Mouse (Mus musculus) liver, adult 2 months (tissue): ENCODE measurements around the gene Mon1a. TPM values are rescaled to one million over a fixed set of nuclear protein-coding genes. Genes with fewer than 3 reads are reported as not detected.

Source experiments
- DNase-seq: peaks from one replicate; pipeline ENCODE4 v3.0.0-alpha.2; 2011; ENCODE audit warnings: low read depth, low spot score; ENCODE audit errors: extremely low read depth
- H3K27ac ChIP-seq: fragments of 200-500 bp; replicated peaks from 2 replicates; pipeline ENCODE4 v1.5.1; 2012; ENCODE audit warnings: low read depth, mild to moderate bottlenecking, control low read depth, inconsistent platforms, low read length; ENCODE audit not compliant: insufficient read depth
- H3K27me3 ChIP-seq: fragments of 200-500 bp; 2 replicates; pipeline ENCODE4 v1.6.1; 2012; ENCODE audit warnings: mild to moderate bottlenecking, moderate library complexity, low read length, inconsistent platforms; ENCODE audit not compliant: control insufficient read depth, insufficient read depth
- H3K36me3 ChIP-seq: fragments of 200-500 bp; 2 replicates; pipeline ENCODE4 v1.6.1; 2012; ENCODE audit warnings: low read length, inconsistent platforms; ENCODE audit not compliant: control insufficient read depth, insufficient read depth
- H3K4me1 ChIP-seq: fragments of 200-500 bp; 2 replicates; pipeline ENCODE4 v1.6.1; 2011; ENCODE audit warnings: low read length; ENCODE audit not compliant: control insufficient read depth, insufficient read depth
- H3K4me3 ChIP-seq: fragments of 200-500 bp; 2 replicates; pipeline ENCODE4 v1.5.1; 2011; ENCODE audit warnings: low read depth, mild to moderate bottlenecking, control low read depth, low read length, moderate library complexity; ENCODE audit not compliant: insufficient read depth
- H3K79me2 ChIP-seq: fragments of 200-500 bp; 2 replicates; pipeline ENCODE4 v1.6.1; 2012; ENCODE audit warnings: inconsistent platforms, mild to moderate bottlenecking, low read length, moderate library complexity; ENCODE audit not compliant: control insufficient read depth, insufficient read depth
- H3K9ac ChIP-seq: fragments of 200-500 bp; 2 replicates; pipeline ENCODE4 v1.6.1; 2012; ENCODE audit warnings: low read depth, mild to moderate bottlenecking, control low read depth, inconsistent platforms, low read length
- CTCF ChIP-seq: fragments of 200-500 bp; IDR thresholded peaks from 2 replicates; pipeline ENCODE4 v1.5.1; 2011; ENCODE audit warnings: low read depth, low read length, control low read depth
- POLR2A ChIP-seq: fragments of 200-500 bp; IDR thresholded peaks from 2 replicates; pipeline ENCODE4 v1.6.1; 2011; ENCODE audit warnings: low read length, control low read depth; ENCODE audit not compliant: insufficient read depth; ENCODE audit errors: extremely low read depth
- WGBS: fragments of 180-500 bp; shearing (Covaris S2); methylation state at CpG from one replicate; pipeline ENCODE4 v1.1.7; 2018; 5-methylcytosine and 5-hydroxymethylcytosine counted together
- polyA plus RNA-seq: library from polyadenylated mRNA; depleted of rRNA; stranded (reverse); fragments of >200 nt; gene quantifications from 2 replicates; pipeline ENCODE4 v1.2.3, GENCODE M21; 2012
- total RNA-seq: library from RNA; depleted of rRNA; stranded (reverse); fragments of >200 nt; gene quantifications from 2 replicates; pipeline ENCODE4 v1.2.3, GENCODE M21; 2014

Mon1a gene
- total and polyA plus RNA-seq, 2 experiments, result 12.4 to 29.6 TPM

DNA sequence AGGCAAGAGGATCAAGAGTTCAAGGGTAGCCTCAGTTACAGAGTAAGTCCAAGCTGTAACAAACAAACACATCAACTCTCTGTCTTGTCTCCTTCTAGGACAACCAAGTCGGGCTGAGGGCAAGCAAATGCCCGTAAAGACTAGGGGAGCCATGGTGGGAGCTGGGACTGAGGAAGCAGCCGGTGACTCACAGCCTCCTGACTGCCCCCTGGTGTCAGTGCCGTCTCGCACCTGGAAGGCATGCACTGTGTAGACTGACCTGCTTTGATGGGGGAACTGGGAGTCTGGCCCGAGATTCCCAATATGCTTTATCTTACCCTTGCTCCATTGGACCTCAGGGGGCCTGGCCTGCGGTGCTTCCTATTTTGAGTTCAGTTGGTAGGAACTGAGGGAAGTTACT lies 35.1 kb downstream of the Mon1a start:
- H3K4me3 ChIP-seq, result no peak overlapping the region
- H3K27ac ChIP-seq, result no peak overlapping the region
- 51% methylated on average over 7 of the region's 7 CpGs for WGBS
- TF ChIP-seq POLR2A (no peak), CTCF (peak; percentile 88)
- H3K9ac ChIP-seq, result no peak overlapping the region
- no peaks in the 10 kb centered on the region for H3K27me3 ChIP-seq
- H3K36me3 ChIP-seq, result no peaks in the 10 kb centered on the region
- peak; percentile 9 for DNase-seq
- no peaks in the 10 kb centered on the region for H3K4me1 ChIP-seq
- H3K79me2 ChIP-seq, result no peaks in the 10 kb centered on the region

DNA sequence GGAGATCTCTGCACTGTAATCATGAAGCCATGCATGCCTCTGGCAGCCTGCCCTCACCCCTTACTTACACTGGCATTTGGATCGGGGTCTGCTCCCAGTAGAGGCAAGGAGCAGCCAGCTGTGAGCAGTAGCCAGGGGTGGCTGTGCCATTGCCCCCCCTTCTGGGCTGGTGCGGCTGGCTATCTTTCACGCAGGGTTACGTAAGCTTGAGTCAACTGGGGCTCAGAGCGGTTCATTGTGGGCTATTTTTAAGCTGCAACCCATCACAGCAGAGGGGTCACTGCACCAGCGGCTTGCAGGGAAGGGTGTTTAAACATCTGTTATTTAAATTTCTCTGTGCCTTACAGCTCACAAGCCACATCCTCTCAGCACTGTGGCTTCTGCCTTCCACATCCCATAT lies 36.0 kb downstream of the Mon1a start:
- Histone ChIP-seq H3K27ac (no peak overlapping the region), H3K9ac (no peak overlapping the region; the same call in 1 of the 2 replicates), H3K79me2 (no peaks in the 10 kb centered on the region), H3K4me3 (no peak overlapping the region), H3K36me3 (no peaks in the 10 kb centered on the region), H3K27me3 (no peaks in the 10 kb centered on the region), H3K4me1 (no peaks in the 10 kb centered on the region)
- peak; percentile 8 for DNase-seq
- TF ChIP-seq CTCF (no peak), POLR2A (no peak)
- 56% methylated on average over 6 of the region's 6 CpGs for WGBS

DNA sequence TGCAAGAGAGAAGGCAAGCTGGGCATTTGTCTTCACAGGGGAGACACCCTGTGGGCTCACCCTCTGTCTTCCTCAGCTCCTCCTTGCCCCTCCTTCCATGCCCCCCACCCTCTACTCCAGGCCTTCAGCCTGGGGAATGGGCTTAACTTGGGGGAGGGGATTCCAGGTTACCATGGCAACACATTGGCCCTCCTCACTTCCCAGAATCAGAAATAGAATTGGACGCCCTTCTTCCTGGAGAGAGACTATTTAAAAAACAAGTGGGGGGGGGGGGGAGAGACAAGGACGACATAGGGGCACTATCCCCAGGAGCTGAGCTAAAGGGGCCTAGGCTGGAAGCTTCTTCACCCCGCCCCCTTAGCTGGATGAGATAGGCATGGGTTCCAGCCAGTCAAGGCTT lies 37.3 kb downstream of the Mon1a start:
- no peak overlapping the region for H3K9ac ChIP-seq
- TF ChIP-seq POLR2A, result no peak
- TF ChIP-seq CTCF, result no peak
- DNase-seq, result no peak
- H3K4me1 ChIP-seq, result no peaks in the 10 kb centered on the region
- H3K27ac ChIP-seq, result no peak overlapping the region
- no peaks in the 10 kb centered on the region for H3K27me3 ChIP-seq
- WGBS, result 75% methylated on average over 3 of the region's 3 CpGs
- H3K36me3 ChIP-seq, result no peaks in the 10 kb centered on the region
- no peaks in the 10 kb centered on the region for H3K79me2 ChIP-seq
- no peak overlapping the region for H3K4me3 ChIP-seq

DNA sequence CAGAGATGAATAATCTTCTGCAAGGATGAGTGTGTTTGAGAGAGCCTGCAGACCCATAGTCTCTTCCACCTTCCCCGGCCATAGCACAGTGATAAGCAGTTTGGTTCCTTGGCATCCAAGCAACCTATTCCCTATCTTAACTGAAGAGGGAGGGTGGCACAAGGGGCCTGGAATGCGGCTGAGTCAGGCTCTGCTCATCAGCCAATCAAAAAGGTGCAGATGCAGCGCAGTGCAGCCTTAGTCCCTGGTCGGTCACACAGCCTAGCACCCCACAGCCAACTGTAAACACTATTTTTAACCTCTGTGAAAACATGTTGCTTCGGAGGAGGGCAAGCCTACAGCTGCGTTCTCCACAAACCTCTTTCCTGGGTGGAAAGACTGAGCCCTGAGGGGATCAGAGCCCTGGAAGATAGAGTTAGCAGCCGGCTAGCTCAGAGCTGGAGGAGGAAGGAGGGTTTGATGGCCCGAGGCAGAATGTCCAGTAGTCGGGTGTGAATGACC lies 39.0 kb downstream of the Mon1a start:
- H3K4me3 ChIP-seq, result no peak overlapping the region
- TF ChIP-seq CTCF (no peak), POLR2A (no peak)
- DNase-seq, result no peak
- H3K79me2 ChIP-seq, result no peaks in the 10 kb centered on the region
- H3K27ac ChIP-seq, result no peak overlapping the region
- 46% methylated on average over 9 of the region's 9 CpGs for WGBS
- no peaks in the 10 kb centered on the region for H3K4me1 ChIP-seq
- no peaks in the 10 kb centered on the region for H3K36me3 ChIP-seq
- no peak overlapping the region for H3K9ac ChIP-seq
- H3K27me3 ChIP-seq, result no peaks in the 10 kb centered on the region

DNA sequence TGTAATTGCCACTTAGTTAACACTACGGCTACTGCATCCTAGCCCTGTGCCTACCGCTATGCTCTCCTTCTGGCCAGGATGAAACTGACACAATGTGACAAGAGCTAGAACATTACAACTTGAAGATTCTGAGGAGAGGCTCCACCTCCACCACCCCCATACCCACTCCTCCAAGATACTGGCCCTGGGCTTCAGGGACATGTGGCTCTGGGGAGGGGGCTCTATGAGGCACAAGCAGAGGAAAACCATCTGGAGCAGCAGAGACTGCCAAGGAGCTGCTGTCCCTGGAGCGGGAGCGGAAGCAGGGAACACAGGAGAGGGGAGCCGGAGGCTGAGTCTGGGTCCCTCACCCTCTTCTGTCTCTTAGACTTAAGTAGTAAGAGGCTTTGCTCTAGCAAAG lies 39.8 kb downstream of the Mon1a start:
- H3K27ac ChIP-seq, result no peak overlapping the region
- no peaks in the 10 kb centered on the region for H3K27me3 ChIP-seq

DNA sequence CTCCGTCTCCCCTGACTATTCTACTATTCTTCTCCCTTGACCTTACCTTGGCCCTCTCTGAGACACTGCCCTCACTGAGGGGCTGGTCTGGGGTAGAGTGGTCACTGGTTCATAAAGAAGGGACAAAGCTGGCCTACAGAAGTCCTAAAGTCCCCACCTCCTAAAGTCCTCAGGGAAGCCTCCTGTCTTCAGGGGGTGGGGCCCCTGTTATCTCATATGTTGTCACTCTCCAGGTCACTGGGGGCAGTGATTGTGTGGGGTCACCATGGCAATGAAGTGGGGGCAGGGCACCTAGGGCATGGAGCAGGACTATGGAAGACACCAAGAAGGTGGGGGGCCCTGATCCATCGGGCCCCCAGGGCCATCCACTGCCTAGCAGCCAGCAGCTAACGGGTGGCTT lies 40.2 kb downstream of the Mon1a start, which contains the start of gene Actl11:
Actl11 (plus strand) TSS at position 301 of the 400 bp plus-strand sequence.
- 72% methylated on average over 3 of the region's 3 CpGs for WGBS
- H3K4me1 ChIP-seq, result no peaks in the 10 kb centered on the region
- no peaks in the 10 kb centered on the region for H3K36me3 ChIP-seq
- no peak for DNase-seq
- H3K27ac ChIP-seq, result no peak within 1 kb of the TSS
- no peaks in the 10 kb centered on the region for H3K79me2 ChIP-seq
- no peak for TF ChIP-seq CTCF
- no peak for TF ChIP-seq POLR2A
- no peaks in the 10 kb centered on the region for H3K27me3 ChIP-seq
- no peak within 1 kb of the TSS for H3K9ac ChIP-seq
- no peak within 1 kb of the TSS for H3K4me3 ChIP-seq

More for the DNA sequence above, 39.8 kb downstream of the Mon1a start:
- H3K4me1 ChIP-seq, result no peaks in the 10 kb centered on the region
- TF ChIP-seq POLR2A, result no peak
- TF ChIP-seq CTCF, result no peak
- no peaks in the 10 kb centered on the region for H3K36me3 ChIP-seq
- 89% methylated on average over 5 of the region's 5 CpGs for WGBS
- DNase-seq, result no peak
- no peaks in the 10 kb centered on the region for H3K79me2 ChIP-seq
- H3K9ac ChIP-seq, result no peak overlapping the region
- no peak overlapping the region for H3K4me3 ChIP-seq
